Mouse (Mus musculus): Measurements from ENCODE around the gene Plxnc1. TPM values are rescaled to one million over a fixed set of nuclear protein-coding genes. Genes with fewer than 3 reads are reported as not detected.

Plxnc1 gene
- total and polyA plus RNA-seq, 3 experiments: 27.6 to 34.4 (median 33.0) TPM

- no peak for TF ChIP-seq RAD21 (IDR thresholded peaks at IDR 0.05; ENCODE audit: low read depth, low read length)
- TF ChIP-seq MAZ (IDR thresholded peaks at IDR 0.05; ENCODE audit: low read depth, low read length): no peak
- Histone ChIP-seq H3K79me2 (replicated peaks; ENCODE audit: control insufficient read depth, extremely low read depth, insufficient read depth, poor library complexity, severe bottlenecking) (no peaks in the 10 kb centered on the region), H3K27me3 (replicated peaks) (no peaks in the 10 kb centered on the region), H3K9ac (ENCODE audit: insufficient read depth, low read depth) (no peak overlapping the region), H3K9me3 (replicated peaks; ENCODE audit: low read length) (no peaks in the 10 kb centered on the region), H3K4me1 (ENCODE audit: control insufficient read depth in 1 of 2, insufficient read depth in 2 of 2) (peaks cover 0 to 5% of the 10 kb centered on the region in 2 experiments; a peak in 2 of 4 replicates), H3K4me3 (replicated peaks in 1 of 3; ENCODE audit: low read depth in 2 of 3, low read length in 2 of 3, poor library complexity in 1 of 3) (no peak overlapping the region), H3K27ac (ENCODE audit: insufficient read depth, low read depth) (no peak overlapping the region), H3K36me3 (replicated peaks in 1 of 2; ENCODE audit: control insufficient read depth in 1 of 2, insufficient read depth in 1 of 2, low read length in 1 of 2) (no peaks in the 10 kb centered on the region), H3K4me2 (ENCODE audit: insufficient read depth, low read depth, poor library complexity, severe bottlenecking) (no peak overlapping the region)
- in situ Hi-C loops (cut with MboI; ENCODE audit: low pct_ligation_motif_present, low pct_unique_long_range_greater_than_20kb, low sequenced_read_pairs) (loop anchor here (25.0 kb wide), 1 partner anchor 912 kb away; no protein-coding TSS in a partner anchor), dilution Hi-C loops (cut with MboI; ENCODE audit: extremely low pct_ligation_motif_present, extremely low pct_unique_long_range_greater_than_20kb, low sequenced_read_pairs) (no loop called here)
- no peak for DNase-seq (ENCODE audit: extremely low read depth)
These were observed 30.5 kb upstream of the Plxnc1 start for GRCm38 (mm10) chr10:94975099-94975496.

- H3K4me2 ChIP-seq (ENCODE audit: insufficient read depth, low read depth, poor library complexity, severe bottlenecking): no peak overlapping the region
- H3K79me2 ChIP-seq (replicated peaks; ENCODE audit: control insufficient read depth, extremely low read depth, insufficient read depth, poor library complexity, severe bottlenecking): no peaks in the 10 kb centered on the region
- no peaks in the 10 kb centered on the region for H3K27me3 ChIP-seq (replicated peaks)
- no peak overlapping the region for H3K4me3 ChIP-seq (replicated peaks in 1 of 3; ENCODE audit: low read depth in 2 of 3, low read length in 2 of 3, poor library complexity in 1 of 3)
- no peaks in the 10 kb centered on the region for H3K36me3 ChIP-seq (replicated peaks in 1 of 2; ENCODE audit: control insufficient read depth in 1 of 2, insufficient read depth in 1 of 2, low read length in 1 of 2)
- no peak for DNase-seq (ENCODE audit: extremely low read depth)
- TF ChIP-seq MYC (IDR thresholded peaks at IDR 0.05; ENCODE audit: low read depth, low read length) (no peak), TCF12 (IDR thresholded peaks at IDR 0.05; ENCODE audit: low read depth, low read length) (no peak), CHD2 (IDR thresholded peaks at IDR 0.05; ENCODE audit: low read length) (no peak), ETS1 (conservative IDR thresholded peaks at IDR 0.05; ENCODE audit: low read depth, low read length) (no peak)
- dilution Hi-C loops (cut with MboI; ENCODE audit: extremely low pct_ligation_motif_present, extremely low pct_unique_long_range_greater_than_20kb, low sequenced_read_pairs): no loop called here
- H3K4me1 ChIP-seq (ENCODE audit: control insufficient read depth in 1 of 2, insufficient read depth in 2 of 2): peaks cover 0 to 8% of the 10 kb centered on the region in 2 experiments; a peak in 2 of 4 replicates
- H3K9ac ChIP-seq (ENCODE audit: insufficient read depth, low read depth): no peak overlapping the region
- in situ Hi-C loops (cut with MboI; ENCODE audit: low pct_ligation_motif_present, low pct_unique_long_range_greater_than_20kb, low sequenced_read_pairs): loop anchor here (25.0 kb wide), 3 partner anchors 562 to 913 kb away; no protein-coding TSS in a partner anchor
- H3K27ac ChIP-seq (ENCODE audit: insufficient read depth, low read depth): no peak overlapping the region
- H3K9me3 ChIP-seq (replicated peaks; ENCODE audit: low read length): no peaks in the 10 kb centered on the region
These were observed 29.9 kb upstream of the Plxnc1 start for GRCm38 (mm10) chr10:94974345-94975098.

GRCm38 (mm10) chr10:94971625-94972161, 27.1 kb upstream of the Plxnc1 start:
- H3K4me3 ChIP-seq (replicated peaks in 1 of 3; ENCODE audit: low read depth in 2 of 3, low read length in 2 of 3, poor library complexity in 1 of 3): no peak overlapping the region
- dilution Hi-C loops (cut with MboI; ENCODE audit: extremely low pct_ligation_motif_present, extremely low pct_unique_long_range_greater_than_20kb, low sequenced_read_pairs) (no loop called here), in situ Hi-C loops (cut with MboI; ENCODE audit: low pct_ligation_motif_present, low pct_unique_long_range_greater_than_20kb, low sequenced_read_pairs) (loop anchor here (25.0 kb wide), 2 partner anchors 559 to 759 kb away; no protein-coding TSS in a partner anchor)
- no peak overlapping the region for H3K27ac ChIP-seq (ENCODE audit: insufficient read depth, low read depth)
- H3K27me3 ChIP-seq (replicated peaks): no peaks in the 10 kb centered on the region
- H3K9me3 ChIP-seq (replicated peaks; ENCODE audit: low read length): no peaks in the 10 kb centered on the region
- H3K4me1 ChIP-seq (ENCODE audit: control insufficient read depth in 1 of 2, insufficient read depth in 2 of 2): peaks cover 5 to 22% of the 10 kb centered on the region in 2 experiments; a peak in 3 of 4 replicates
- H3K79me2 ChIP-seq (replicated peaks; ENCODE audit: control insufficient read depth, extremely low read depth, insufficient read depth, poor library complexity, severe bottlenecking): no peaks in the 10 kb centered on the region
- H3K9ac ChIP-seq (ENCODE audit: insufficient read depth, low read depth): no peak overlapping the region
- DNase-seq (ENCODE audit: extremely low read depth): no peak
- no peak overlapping the region for H3K4me2 ChIP-seq (ENCODE audit: insufficient read depth, low read depth, poor library complexity, severe bottlenecking)
- H3K36me3 ChIP-seq (replicated peaks in 1 of 2; ENCODE audit: control insufficient read depth in 1 of 2, insufficient read depth in 1 of 2, low read length in 1 of 2): no peaks in the 10 kb centered on the region
- TF ChIP-seq EP300 (IDR thresholded peaks at IDR 0.05; ENCODE audit: low read length): no peak
- TF ChIP-seq USF1 (IDR thresholded peaks at IDR 0.05; ENCODE audit: low read depth, low read length): no peak
- TF ChIP-seq USF2 (conservative IDR thresholded peaks at IDR 0.05; ENCODE audit: low read depth, low read length): no peak
- no peak for TF ChIP-seq POLR2AphosphoS2 (IDR thresholded peaks at IDR 0.05; ENCODE audit: low read depth, low read length)
- TF ChIP-seq JUN (IDR thresholded peaks at IDR 0.05; ENCODE audit: insufficient read depth, low read depth, low read length): no peak
- no peak for TF ChIP-seq RCOR1 (conservative IDR thresholded peaks at IDR 0.05; ENCODE audit: low read depth, low read length)
- TF ChIP-seq MAX (IDR thresholded peaks at IDR 0.05; ENCODE audit: low read length): no peak
- TF ChIP-seq CTCF (conservative IDR thresholded peaks at IDR 0.05 in 1 of 2, IDR thresholded peaks at IDR 0.05 in 1 of 2; ENCODE audit: low read depth in 2 of 2, low read length in 2 of 2): no peak
- no peak for TF ChIP-seq TBP (conservative IDR thresholded peaks at IDR 0.05; ENCODE audit: low read depth, low read length)
- TF ChIP-seq ETS1 (conservative IDR thresholded peaks at IDR 0.05; ENCODE audit: low read depth, low read length): no peak
- no peak for TF ChIP-seq MXI1 (IDR thresholded peaks at IDR 0.05; ENCODE audit: low read depth, low read length)
- no peak for TF ChIP-seq NELFE (IDR thresholded peaks at IDR 0.05; ENCODE audit: low read depth, low read length)
- TF ChIP-seq MEF2A (IDR thresholded peaks at IDR 0.05; ENCODE audit: borderline replicate concordance, low read depth, low read length): no peak
- no peak for TF ChIP-seq ZKSCAN1 (IDR thresholded peaks at IDR 0.05; ENCODE audit: borderline replicate concordance, low read depth, low read length)
- no peak for TF ChIP-seq SIN3A (IDR thresholded peaks at IDR 0.05; ENCODE audit: low read length)
- TF ChIP-seq TCF12 (IDR thresholded peaks at IDR 0.05; ENCODE audit: low read depth, low read length): no peak
- no peak for TF ChIP-seq MAFK (IDR thresholded peaks at IDR 0.05; ENCODE audit: insufficient replicate concordance, low read length)

Data from CH12.LX (cell line).